Mouse (Mus musculus): ENCODE data around the gene Tuft1. TPM values are rescaled to one million over a fixed set of nuclear protein-coding genes. Genes with fewer than 3 reads are reported as not detected.
"Not testable (repeated sequence)": the region's sequence is repeated elsewhere in the genome, so short reads cannot be mapped to it uniquely, and the experiment has no call there.

Gene Tuft1
- total RNA-seq, 4 experiments from 2014 or later: 0.46 to 1.7 (median 1.0) TPM

GRCm38 (mm10) chr3:94660841-94661240, 2.2 kb upstream of the Tuft1 start:
- DNase-seq (ENCODE audit: low spot score in 2 of 2): not testable (repeated sequence)

- DNase-seq (ENCODE audit: low spot score in 2 of 2): not testable (repeated sequence)
Observed at GRCm38 (mm10) chr3:94659142-94659748, 573 bp upstream of the Tuft1 start.

- DNase-seq (ENCODE audit: low spot score in 2 of 2): not testable (repeated sequence)
Observed at GRCm38 (mm10) chr3:94657852-94658739, 576 bp downstream of the Tuft1 start.

- DNase-seq (ENCODE audit: low spot score in 2 of 2): not testable (repeated sequence)
Observed at GRCm38 (mm10) chr3:94653967-94654366, 4.7 kb downstream of the Tuft1 start.

- DNase-seq (ENCODE audit: low spot score in 2 of 2): no peak
Observed at GRCm38 (mm10) chr3:94650409-94650808, 8.3 kb downstream of the Tuft1 start.

- no peak for DNase-seq (ENCODE audit: low spot score in 2 of 2)
Observed at GRCm38 (mm10) chr3:94648755-94649590, 9.7 kb downstream of the Tuft1 start.

GRCm38 (mm10) chr3:94642495-94643162, 16.0 kb downstream of the Tuft1 start, which contains the start of gene Gm10972:
Gene Gm10972, plus strand, starts transcription at chr3:94643112.
- not testable (repeated sequence) for DNase-seq (ENCODE audit: low spot score in 2 of 2)

GRCm38 (mm10) chr3:94629876-94630275, 28.8 kb downstream of the Tuft1 start:
- DNase-seq (ENCODE audit: low spot score in 2 of 2): no peak

- no peak for DNase-seq (ENCODE audit: low spot score in 2 of 2)
Observed at GRCm38 (mm10) chr3:94628712-94629111, 30.0 kb downstream of the Tuft1 start.

GRCm38 (mm10) chr3:94624281-94624680, 34.4 kb downstream of the Tuft1 start:
- no peak for DNase-seq (ENCODE audit: low spot score in 2 of 2)

- no peak for DNase-seq (ENCODE audit: low spot score in 2 of 2)
Observed at GRCm38 (mm10) chr3:94622550-94622949, 36.1 kb downstream of the Tuft1 start.

GRCm38 (mm10) chr3:94621740-94622507, 36.7 kb downstream of the Tuft1 start:
- no peak for DNase-seq (ENCODE audit: low spot score in 2 of 2)

GRCm38 (mm10) chr3:94616717-94617116, 42.0 kb downstream of the Tuft1 start:
- peak in 1 of 2 experiments; percentile 5 for DNase-seq (ENCODE audit: low spot score in 2 of 2)

- DNase-seq (ENCODE audit: low spot score in 2 of 2): peak; percentile 4 to 7
Observed at GRCm38 (mm10) chr3:94613258-94613878, 45.3 kb downstream of the Tuft1 start.

GRCm38 (mm10) chr3:94612274-94612673, 46.4 kb downstream of the Tuft1 start:
- no peak for DNase-seq (ENCODE audit: low spot score in 2 of 2)

- DNase-seq (ENCODE audit: low spot score in 2 of 2): no peak
Observed at GRCm38 (mm10) chr3:94611834-94612233, 46.8 kb downstream of the Tuft1 start.

GRCm38 (mm10) chr3:94611343-94611742, 47.3 kb downstream of the Tuft1 start:
- DNase-seq (ENCODE audit: low spot score in 2 of 2): no peak

- peak; percentile 22 to 30 for DNase-seq (ENCODE audit: low spot score in 2 of 2)
Observed at GRCm38 (mm10) chr3:94610581-94610980, 48.1 kb downstream of the Tuft1 start.

GRCm38 (mm10) chr3:94609621-94610020, 49.1 kb downstream of the Tuft1 start:
- no peak for DNase-seq (ENCODE audit: low spot score in 2 of 2)

GRCm38 (mm10) chr3:94601959-94602358, 56.7 kb downstream of the Tuft1 start:
- peak; percentile 6 to 15 for DNase-seq (ENCODE audit: low spot score in 2 of 2)

Measured in gastrocnemius, adult 8-10 months (tissue).